ENCODE assay signal across 9 mouse cellular contexts in the genomic region with DNA sequence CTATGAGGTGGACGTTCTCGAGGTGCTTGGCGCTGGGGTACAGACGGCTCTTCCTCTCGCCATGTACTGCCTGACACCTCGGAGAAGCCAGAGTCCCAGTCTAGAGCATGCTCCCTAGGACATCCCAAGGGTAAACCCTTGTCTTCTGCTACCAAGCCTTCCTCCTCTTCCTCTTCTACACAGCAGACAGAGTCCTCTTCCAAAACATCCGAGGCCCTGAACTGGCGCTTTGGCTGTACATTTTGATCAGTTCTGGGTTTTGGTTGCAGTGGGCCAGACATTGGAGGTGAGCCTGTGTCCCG. TPM values are rescaled to one million over a fixed set of nuclear protein-coding genes. Genes with fewer than 3 reads are reported as not detected.
DNase-seq lines count a peak whose midpoint lies in the region; TF ChIP-seq lines count a peak whose summit lies in the region.
"Had no signal": no experiment of that assay in that cellular context is flagged by ENCODE, and none has a peak within 500 bp of the region (broad histone marks: within the 10 kb centered on the region; RNA-seq: fewer than 3 reads in every experiment).

No protein-coding gene starts in this region.

- TF ChIP-seq POLR2A in bone marrow macrophage, adult 2 months (IDR thresholded peaks at IDR 0.05; ENCODE audit: borderline replicate concordance, low read depth, low read length): no peak

- WGBS in heart, embryonic 10.5 days: 45% methylated on average over 9 of the region's 9 CpGs
- WGBS in hindbrain, embryonic 10.5 days: 57% methylated on average over 9 of the region's 9 CpGs
- 55% methylated on average over 9 of the region's 9 CpGs for WGBS in midbrain, embryonic 10.5 days

- intact Hi-C loops in heart, postnatal 10 days (cut with DNase I): loop anchor here (5.0 kb wide), 1 partner anchor 68 kb away; a partner anchor contains a TSS
- intact Hi-C loops in left cerebral cortex, postnatal 25 days (cut with DNase I): loop anchor here (5.0 kb wide), 1 partner anchor 82 kb away; no protein-coding TSS in a partner anchor

- peak overlapping the region; percentile 86 for H3K4me3 ChIP-seq in heart, embryonic 10.5 days
- H3K4me3 ChIP-seq in bone marrow macrophage, adult 2 months (ENCODE audit: insufficient read depth, low read length): peak overlapping the region; percentile 86
- peak overlapping the region; percentile 72 for H3K4me3 ChIP-seq in hindbrain, embryonic 10.5 days
- H3K4me3 ChIP-seq in midbrain, embryonic 10.5 days: peak overlapping the region; percentile 68

- peaks cover 12% of the 10 kb centered on the region; the same call in 1 of the 2 replicates for H3K36me3 ChIP-seq in heart, embryonic 10.5 days
- H3K36me3 ChIP-seq in hindbrain, embryonic 10.5 days: no peaks in the 10 kb centered on the region
- no peaks in the 10 kb centered on the region for H3K36me3 ChIP-seq in midbrain, embryonic 10.5 days

- DNase-seq in heart, embryonic 10.5 days (ENCODE audit: low spot score): no peak
- no peak for DNase-seq in heart, postnatal 10 days
- DNase-seq in hindbrain, embryonic 10.5 days (ENCODE audit: low spot score): no peak
- DNase-seq in midbrain, embryonic 10.5 days (ENCODE audit: low spot score): no peak
- DNase-seq in frontal cortex, postnatal 36 days (ENCODE audit: low spot score in 2 of 2): no peak
- DNase-seq in left cerebral cortex, postnatal 25 days (ENCODE audit: low spot score in 2 of 2): no peak
- DNase-seq in ovary, postnatal 10 days (ENCODE audit: low spot score): no peak

- TF ChIP-seq CTCF in bone marrow macrophage, adult 2 months (IDR thresholded peaks at IDR 0.05; ENCODE audit: low read depth, low read length): no peak

- H3K9me3 ChIP-seq in heart, embryonic 10.5 days: no peaks in the 10 kb centered on the region
- no peaks in the 10 kb centered on the region for H3K9me3 ChIP-seq in hindbrain, embryonic 10.5 days
- no peaks in the 10 kb centered on the region for H3K9me3 ChIP-seq in midbrain, embryonic 10.5 days (replicated peaks)

- H3K27ac ChIP-seq in heart, embryonic 10.5 days: peak overlapping the region; percentile 92
- peak overlapping the region; percentile 89 for H3K27ac ChIP-seq in bone marrow macrophage, adult 2 months (ENCODE audit: insufficient read depth, low read depth, low read length)
- peak overlapping the region; percentile 88 for H3K27ac ChIP-seq in hindbrain, embryonic 10.5 days
- peak overlapping the region; percentile 75 for H3K27ac ChIP-seq in midbrain, embryonic 10.5 days (replicated peaks)

- H3K4me1 ChIP-seq in heart, embryonic 10.5 days: peaks cover 58% of the 10 kb centered on the region
- peaks cover 47% of the 10 kb centered on the region for H3K4me1 ChIP-seq in bone marrow macrophage, adult 2 months (ENCODE audit: control insufficient read depth, insufficient read depth, low read length)
- peaks cover 72% of the 10 kb centered on the region for H3K4me1 ChIP-seq in hindbrain, embryonic 10.5 days (replicated peaks)
- H3K4me1 ChIP-seq in midbrain, embryonic 10.5 days: peaks cover 56% of the 10 kb centered on the region

- no peaks in the 10 kb centered on the region for H3K27me3 ChIP-seq in heart, embryonic 10.5 days (ENCODE audit: insufficient read depth, poor library complexity, severe bottlenecking)
- peaks cover 24% of the 10 kb centered on the region for H3K27me3 ChIP-seq in hindbrain, embryonic 10.5 days (ENCODE audit: insufficient read depth, poor library complexity, severe bottlenecking)
- peaks cover 39% of the 10 kb centered on the region for H3K27me3 ChIP-seq in midbrain, embryonic 10.5 days (ENCODE audit: low read depth, poor library complexity, severe bottlenecking)

RNA-seq across cellular contexts. Expression of a gene that starts 1.0 kb away (rescaled TPM):
- 58.7 and 71.1 TPM in 2 replicates for polyA plus RNA-seq in heart, embryonic 10.5 days (2016; fragmentation: Nextera tagmentation; extraction: Ambion mirVana)
- 10 to 100 TPM; 23.3 to 28.0 TPM for total RNA-seq in heart, postnatal 10 days (2021)
- 13.7 and 18.2 TPM in 2 replicates for polyA plus RNA-seq in bone marrow macrophage, adult 2 months (2012; ENCODE audit: insufficient read depth, insufficient read length, missing spikeins)
- polyA plus RNA-seq in hindbrain, embryonic 10.5 days (2016; fragmentation: Nextera tagmentation; extraction: Ambion mirVana): 59.8 and 61.0 TPM in 2 replicates
- 29.7 and 32.1 TPM in 2 replicates for polyA plus RNA-seq in midbrain, embryonic 10.5 days (2016; fragmentation: Nextera tagmentation; extraction: Ambion mirVana)
- 1 to 10 TPM; 3.9 to 4.0 TPM for total RNA-seq in left cerebral cortex, postnatal 25 days (2021)

RNA-seq across cellular contexts. Expression of a gene that starts 1.8 kb away (rescaled TPM):
- polyA plus RNA-seq in heart, embryonic 10.5 days (2016; fragmentation: Nextera tagmentation; extraction: Ambion mirVana): 2.2 and 3.4 TPM in 2 replicates
- under 1 TPM; 0.36 to 0.50 TPM for total RNA-seq in heart, postnatal 10 days (2021)
- polyA plus RNA-seq in bone marrow macrophage, adult 2 months (2012; ENCODE audit: insufficient read depth, insufficient read length, missing spikeins): 1.3 TPM in 2 replicates
- 1.5 and 1.8 TPM in 2 replicates for polyA plus RNA-seq in hindbrain, embryonic 10.5 days (2016; fragmentation: Nextera tagmentation; extraction: Ambion mirVana)
- polyA plus RNA-seq in midbrain, embryonic 10.5 days (2016; fragmentation: Nextera tagmentation; extraction: Ambion mirVana): 0.83 and 1.2 TPM in 2 replicates
- not detected for total RNA-seq in left cerebral cortex, postnatal 25 days (2021)
- total RNA-seq: megakaryocyte progenitor cell, adult 5-6 weeks had no signal

RNA-seq across cellular contexts. Expression of a gene that starts 7.6 kb away (rescaled TPM):
- polyA plus RNA-seq in heart, embryonic 10.5 days (2016; fragmentation: Nextera tagmentation; extraction: Ambion mirVana): 4.0 and 5.2 TPM in 2 replicates
- total RNA-seq in heart, postnatal 10 days (2021): 1 to 10 TPM; 2.0 TPM
- 5.2 TPM in 1 of 2 replicates, not detected in the other for polyA plus RNA-seq in bone marrow macrophage, adult 2 months (2012; ENCODE audit: insufficient read depth, insufficient read length, missing spikeins)
- 2.4 and 3.0 TPM in 2 replicates for polyA plus RNA-seq in hindbrain, embryonic 10.5 days (2016; fragmentation: Nextera tagmentation; extraction: Ambion mirVana)
- 2.2 and 3.2 TPM in 2 replicates for polyA plus RNA-seq in midbrain, embryonic 10.5 days (2016; fragmentation: Nextera tagmentation; extraction: Ambion mirVana)
- total RNA-seq in left cerebral cortex, postnatal 25 days (2021): 1 to 10 TPM; 1.5 to 1.9 TPM

RNA-seq across cellular contexts. Expression of a gene that starts 9.4 kb away (rescaled TPM):
- polyA plus RNA-seq in heart, embryonic 10.5 days (2016; fragmentation: Nextera tagmentation; extraction: Ambion mirVana): 29.4 and 33.6 TPM in 2 replicates
- total RNA-seq in heart, postnatal 10 days (2021): 10 to 100 TPM; 13.4 to 15.7 TPM
- 157 and 173 TPM in 2 replicates for polyA plus RNA-seq in bone marrow macrophage, adult 2 months (2012; ENCODE audit: insufficient read depth, insufficient read length, missing spikeins)
- polyA plus RNA-seq in hindbrain, embryonic 10.5 days (2016; fragmentation: Nextera tagmentation; extraction: Ambion mirVana): 8.5 and 9.6 TPM in 2 replicates
- 6.5 and 8.1 TPM in 2 replicates for polyA plus RNA-seq in midbrain, embryonic 10.5 days (2016; fragmentation: Nextera tagmentation; extraction: Ambion mirVana)
- total RNA-seq in left cerebral cortex, postnatal 25 days (2021): 1 to 10 TPM; 3.1 to 4.6 TPM

RNA-seq across cellular contexts. Expression of a gene that starts 11.4 kb away (rescaled TPM):
- 0.69 and 1.0 TPM in 2 replicates for polyA plus RNA-seq in heart, embryonic 10.5 days (2016; fragmentation: Nextera tagmentation; extraction: Ambion mirVana)
- total RNA-seq in heart, postnatal 10 days (2021): 1 to 10 TPM in 1 of 2 experiments, not detected in 1; 1.3 TPM
- polyA plus RNA-seq in bone marrow macrophage, adult 2 months (2012; ENCODE audit: insufficient read depth, insufficient read length, missing spikeins): 6.2 TPM in 1 of 2 replicates, not detected in the other
- polyA plus RNA-seq in hindbrain, embryonic 10.5 days (2016; fragmentation: Nextera tagmentation; extraction: Ambion mirVana): 0.46 and 0.54 TPM in 2 replicates
- polyA plus RNA-seq in midbrain, embryonic 10.5 days (2016; fragmentation: Nextera tagmentation; extraction: Ambion mirVana): 0.07 TPM in 1 of 2 replicates, not detected in the other
- total RNA-seq in left cerebral cortex, postnatal 25 days (2021): 1 to 10 TPM; 3.7 to 4.4 TPM
